Mouse (Mus musculus): Measurements from ENCODE around the gene Cenpc1. TPM values are rescaled to one million over a fixed set of nuclear protein-coding genes. Genes with fewer than 3 reads are reported as not detected.

Cenpc1 gene
- polyA plus RNA-seq (2015; fragmentation: Illumina TruSeq; extraction: RNeasy Lipid Tissue Mini Kit (QIAGEN cat#74804); ENCODE audit: insufficient read depth, low read depth, low replicate concordance) = 3.9 TPM

DNA sequence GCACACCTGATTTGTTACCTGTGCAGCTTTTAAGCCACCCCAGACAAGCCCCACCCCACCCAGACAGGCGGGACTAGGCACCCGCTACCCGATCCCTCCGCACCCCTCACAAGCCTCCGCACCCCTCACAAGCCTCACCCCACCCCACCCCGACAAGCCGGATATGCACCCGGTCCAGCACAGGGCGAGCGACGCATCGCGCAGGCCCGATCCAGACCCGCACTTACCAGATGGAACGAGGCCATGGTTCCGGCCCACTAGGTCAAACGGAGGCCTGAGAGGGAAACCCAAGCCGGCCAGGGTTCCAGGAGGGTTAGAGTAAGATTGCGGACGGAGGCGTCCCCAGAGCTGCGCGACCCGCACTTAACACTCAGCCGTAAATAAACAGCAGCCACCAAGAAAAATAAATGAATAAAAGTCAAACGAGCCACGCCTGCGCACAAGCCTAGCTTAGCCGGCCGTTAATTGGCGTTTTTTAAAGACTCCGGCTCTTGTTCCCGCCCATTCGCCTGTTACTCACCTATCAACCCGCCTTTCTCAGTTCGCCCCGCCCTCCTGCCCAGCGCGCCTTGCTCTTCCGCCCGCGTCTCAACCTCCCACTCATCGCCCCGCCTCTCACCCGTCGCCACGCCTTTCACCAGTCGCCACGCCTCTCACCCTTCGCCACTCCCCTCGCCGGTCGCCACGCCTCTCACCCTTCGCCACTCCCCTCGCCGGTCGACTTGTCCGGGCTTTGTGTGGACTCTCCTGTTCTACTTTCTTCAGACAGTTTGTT is at the start of gene Cenpc1:
TSS of gene Cenpc1 (minus strand) at position 483 of the 775 bp plus-strand sequence.

DNA sequence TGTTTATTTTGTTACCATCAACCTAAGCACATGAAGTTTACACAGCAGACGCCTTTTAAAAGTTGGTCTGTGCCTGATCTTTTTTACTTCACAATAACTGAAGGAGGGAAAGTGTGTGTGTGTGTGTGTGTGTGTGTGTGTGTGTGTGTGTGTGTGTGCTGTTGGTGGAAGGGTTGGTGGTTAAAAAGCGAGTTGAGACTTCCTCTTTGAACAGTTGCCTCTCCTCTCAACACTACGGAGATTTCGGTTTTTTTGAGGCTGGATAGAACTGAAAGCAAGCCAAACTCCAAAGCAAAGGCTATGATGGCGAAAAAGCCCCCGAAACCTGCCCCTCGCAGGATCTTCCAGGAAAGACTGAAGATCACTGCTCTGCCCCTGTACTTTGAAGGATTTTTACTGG is 6.2 kb upstream of the Cenpc1 start, which contains the start of gene Stap1:
TSS of gene Stap1 (plus strand) at position 209 of the 400 bp plus-strand sequence.

Other genes starting within 250 kb of the Cenpc1 start
- gene Stap1, start 6.2 kb upstream of the Cenpc1 start, polyA plus RNA-seq (2015; fragmentation: Illumina TruSeq; extraction: RNeasy Lipid Tissue Mini Kit (QIAGEN cat#74804); ENCODE audit: insufficient read depth, low read depth, low replicate concordance) = not detected
- 1.7 TPM for gene Uba6, start 107.2 kb upstream of the Cenpc1 start, polyA plus RNA-seq (2015; fragmentation: Illumina TruSeq; extraction: RNeasy Lipid Tissue Mini Kit (QIAGEN cat#74804); ENCODE audit: insufficient read depth, low read depth, low replicate concordance)
- gene Gnrhr, start 132.3 kb upstream of the Cenpc1 start, polyA plus RNA-seq (2015; fragmentation: Illumina TruSeq; extraction: RNeasy Lipid Tissue Mini Kit (QIAGEN cat#74804); ENCODE audit: insufficient read depth, low read depth, low replicate concordance) = not detected
- gene Tmprss11c, start 223.7 kb upstream of the Cenpc1 start, polyA plus RNA-seq (2015; fragmentation: Illumina TruSeq; extraction: RNeasy Lipid Tissue Mini Kit (QIAGEN cat#74804); ENCODE audit: insufficient read depth, low read depth, low replicate concordance) = not detected